Mouse (Mus musculus) bone marrow macrophage, adult 2 months (primary cell): Measurements from ENCODE around the gene Umps. TPM values are rescaled to one million over a fixed set of nuclear protein-coding genes. Genes with fewer than 3 reads are reported as not detected.

ENCODE experiments used
- H3K27ac ChIP-seq: 2 replicates; pipeline ENCODE4 v1.5.1; 2012; ENCODE audit warnings: low read depth, low read length; ENCODE audit not compliant: insufficient read depth
- H3K4me1 ChIP-seq: 2 replicates; pipeline ENCODE4 v1.6.1; 2012; ENCODE audit warnings: low read length; ENCODE audit not compliant: control insufficient read depth, insufficient read depth
- H3K4me3 ChIP-seq: 2 replicates; pipeline ENCODE4 v1.5.1; 2012; ENCODE audit warnings: mild to moderate bottlenecking, low read length, moderate library complexity; ENCODE audit not compliant: insufficient read depth
- CTCF ChIP-seq: IDR thresholded peaks from 2 replicates; pipeline ENCODE4 v1.5.1; 2012; ENCODE audit warnings: low read depth, mild to moderate bottlenecking, low read length, moderate library complexity
- POLR2A ChIP-seq: IDR thresholded peaks from 2 replicates; pipeline ENCODE4 v1.6.1; 2012; ENCODE audit warnings: mild to moderate bottlenecking, low read depth, low read length, borderline replicate concordance
- polyA plus RNA-seq: library from polyadenylated mRNA; stranded (reverse); fragments of >200 nt; gene quantifications from 2 replicates; pipeline ENCODE4 v1.2.4, GENCODE M21; 2012; ENCODE audit not compliant: missing spikeins, insufficient read depth, insufficient read length

Umps gene
- polyA plus RNA-seq, 1 experiment: 11.6 TPM

DNA sequence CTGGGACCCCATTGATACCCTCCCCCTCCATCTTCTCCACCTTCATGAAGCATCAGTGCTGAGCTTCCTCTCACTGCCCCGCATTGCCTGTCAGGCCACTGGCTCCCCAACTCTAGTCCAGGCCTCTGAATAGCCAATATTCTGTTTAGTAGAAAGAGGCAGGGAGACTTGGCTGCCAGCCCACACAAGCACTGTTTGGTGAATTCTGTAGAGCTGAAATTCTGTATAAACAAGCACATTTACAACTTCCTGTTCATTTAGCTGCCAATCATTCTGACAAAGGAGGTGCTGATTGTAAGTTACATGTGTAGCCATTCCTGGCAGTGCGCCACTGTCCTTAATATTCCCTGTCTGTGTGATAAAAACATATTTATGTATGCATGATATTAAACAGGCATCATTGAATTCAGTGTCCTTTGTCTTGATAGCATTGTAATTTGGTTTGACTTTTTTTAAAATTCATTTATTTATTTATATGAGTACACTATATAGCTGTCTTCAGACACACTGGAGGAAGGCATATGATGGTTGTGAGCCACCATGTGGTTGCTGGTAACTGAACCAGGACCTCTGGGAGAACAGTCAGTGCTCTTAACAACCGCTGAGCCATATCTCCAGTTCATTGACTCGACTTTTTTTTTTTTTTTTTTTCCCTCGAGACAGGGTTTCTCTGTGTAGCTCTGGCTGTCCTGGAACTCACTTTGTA lies 32.0 kb downstream of the Umps start:
- Histone ChIP-seq H3K4me3 (no peak overlapping the region), H3K27ac (peak overlapping the region; percentile 90), H3K4me1 (peaks cover 80% of the 10 kb centered on the region)
- TF ChIP-seq CTCF (no peak), POLR2A (no peak)

DNA sequence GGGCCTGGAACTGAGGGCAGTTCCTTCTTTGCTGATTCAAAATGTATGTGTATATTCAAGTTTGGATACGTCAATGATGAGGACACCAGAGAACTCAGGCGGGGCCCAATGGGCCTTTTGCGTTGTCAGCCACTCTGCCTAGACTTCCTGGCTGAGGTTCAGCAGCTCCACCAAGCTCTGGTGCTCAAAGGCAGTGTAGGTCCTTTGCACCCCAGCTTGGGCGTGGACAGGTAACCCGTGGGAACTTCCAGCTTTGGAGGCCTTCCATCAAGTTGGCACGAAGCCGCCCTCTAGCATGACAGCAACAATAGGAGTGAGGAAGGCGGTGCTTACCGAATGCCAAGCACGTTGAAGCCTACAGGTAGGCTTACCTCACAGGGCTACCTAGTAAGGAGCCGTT lies 33.4 kb downstream of the Umps start:
- Histone ChIP-seq H3K27ac (peak overlapping the region; percentile 90), H3K4me1 (peaks cover 80% of the 10 kb centered on the region)
- no peak for TF ChIP-seq CTCF
- no peak for TF ChIP-seq POLR2A

DNA sequence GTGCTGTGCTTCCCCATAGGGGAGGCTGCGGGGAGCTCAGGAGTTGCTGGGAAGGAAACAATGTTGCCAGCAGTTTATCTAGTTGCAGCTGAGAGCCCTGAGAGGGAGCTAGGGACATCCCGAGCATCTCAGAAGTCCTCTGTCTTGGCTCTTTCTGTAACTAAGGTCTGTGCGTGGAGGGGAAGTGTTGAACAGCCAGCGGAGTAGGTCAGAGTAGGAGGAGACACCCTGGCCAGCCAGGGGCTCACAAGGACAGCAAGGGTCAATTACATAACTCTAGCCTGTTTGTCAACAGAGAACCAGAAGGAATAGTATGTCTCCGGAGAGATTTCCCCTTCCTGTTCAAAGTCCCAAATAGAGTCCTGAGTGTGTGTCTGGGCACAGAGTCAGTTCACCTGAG lies 34.7 kb downstream of the Umps start:
- no peak for TF ChIP-seq CTCF
- TF ChIP-seq POLR2A: no peak
- Histone ChIP-seq H3K27ac (no peak overlapping the region), H3K4me1 (peaks cover 76% of the 10 kb centered on the region), H3K4me3 (no peak overlapping the region)

More for the DNA sequence above, 33.4 kb downstream of the Umps start:
- H3K4me3 ChIP-seq: no peak overlapping the region

DNA sequence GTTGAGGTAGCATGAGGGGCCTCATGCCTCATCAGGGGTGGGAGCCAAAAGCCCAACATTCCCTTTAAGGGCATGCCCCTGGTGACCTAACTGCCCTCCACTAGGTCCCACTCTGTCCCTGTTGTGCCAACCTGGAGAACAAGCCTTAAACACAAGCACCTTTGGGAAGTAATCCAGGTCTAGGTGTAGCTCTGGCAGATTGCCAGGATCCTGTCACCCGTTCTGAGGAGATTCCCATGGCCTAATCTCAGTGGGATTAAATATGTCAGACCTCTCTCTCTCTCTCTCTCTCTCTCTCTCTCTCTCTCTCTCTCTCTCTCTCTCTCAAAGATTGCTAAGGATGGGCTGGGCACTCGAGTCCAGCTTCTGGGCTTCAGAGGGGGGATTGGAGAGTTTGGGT lies 35.2 kb downstream of the Umps start:
- peaks cover 73% of the 10 kb centered on the region for H3K4me1 ChIP-seq
- no peak overlapping the region for H3K4me3 ChIP-seq
- H3K27ac ChIP-seq: no peak overlapping the region
- TF ChIP-seq POLR2A (no peak), CTCF (no peak)

DNA sequence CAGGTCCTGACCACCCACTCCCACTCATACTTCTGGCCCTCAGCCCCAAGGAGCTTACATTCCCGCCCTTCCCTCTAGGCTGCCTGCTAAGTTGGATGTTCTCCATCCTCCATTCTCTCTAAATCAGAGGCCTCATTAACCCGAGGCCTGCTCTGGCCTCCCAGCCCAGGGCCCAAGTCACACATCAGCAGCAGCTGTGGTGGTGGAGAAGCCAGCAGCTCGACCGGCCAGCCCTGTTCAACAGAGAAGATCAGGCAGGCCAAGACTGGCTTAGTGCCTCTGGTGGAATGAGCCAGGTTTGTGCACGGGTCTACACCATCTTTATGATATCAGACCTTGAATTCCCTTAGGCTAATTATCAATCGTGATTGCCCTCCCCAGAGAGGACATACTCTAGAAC lies 36.1 kb downstream of the Umps start:
- Histone ChIP-seq H3K4me1 (peaks cover 64% of the 10 kb centered on the region), H3K27ac (no peak overlapping the region), H3K4me3 (no peak overlapping the region)
- TF ChIP-seq POLR2A: no peak
- TF ChIP-seq CTCF: no peak

DNA sequence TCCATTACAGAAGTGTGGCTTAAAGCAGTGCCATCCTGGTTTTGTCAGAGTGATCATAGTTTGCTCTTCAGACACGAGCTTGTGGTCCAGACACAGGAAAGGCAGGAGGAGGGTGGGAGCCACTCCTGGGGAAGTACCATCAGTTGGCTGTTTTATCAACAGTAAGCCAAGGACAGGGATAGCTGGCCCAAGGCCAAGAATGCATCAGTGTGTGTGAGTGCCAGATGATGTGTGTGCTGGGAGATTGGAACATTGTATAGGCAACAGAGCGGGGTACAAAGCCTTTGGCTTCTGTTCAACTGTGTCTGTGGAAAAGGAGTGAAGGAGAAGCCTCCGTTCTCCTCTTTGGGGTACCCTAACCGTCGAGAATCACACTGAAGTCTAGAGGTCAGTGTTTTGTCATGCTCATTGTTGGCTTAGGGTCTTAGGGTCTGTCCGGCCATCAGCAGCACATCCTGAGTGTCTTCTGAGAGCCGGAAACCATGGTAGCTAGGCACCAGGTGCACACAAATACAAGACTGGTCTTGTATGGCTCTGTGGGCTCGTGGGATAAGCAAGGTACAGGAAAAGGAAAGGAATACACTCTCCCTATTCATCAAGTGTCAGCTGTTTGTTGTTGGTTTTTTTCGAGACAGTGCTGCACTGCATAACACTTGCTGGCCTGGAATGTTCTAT lies 37.9 kb downstream of the Umps start:
- TF ChIP-seq POLR2A: no peak
- TF ChIP-seq CTCF: no peak
- no peak overlapping the region for H3K4me3 ChIP-seq
- no peak overlapping the region for H3K27ac ChIP-seq

DNA sequence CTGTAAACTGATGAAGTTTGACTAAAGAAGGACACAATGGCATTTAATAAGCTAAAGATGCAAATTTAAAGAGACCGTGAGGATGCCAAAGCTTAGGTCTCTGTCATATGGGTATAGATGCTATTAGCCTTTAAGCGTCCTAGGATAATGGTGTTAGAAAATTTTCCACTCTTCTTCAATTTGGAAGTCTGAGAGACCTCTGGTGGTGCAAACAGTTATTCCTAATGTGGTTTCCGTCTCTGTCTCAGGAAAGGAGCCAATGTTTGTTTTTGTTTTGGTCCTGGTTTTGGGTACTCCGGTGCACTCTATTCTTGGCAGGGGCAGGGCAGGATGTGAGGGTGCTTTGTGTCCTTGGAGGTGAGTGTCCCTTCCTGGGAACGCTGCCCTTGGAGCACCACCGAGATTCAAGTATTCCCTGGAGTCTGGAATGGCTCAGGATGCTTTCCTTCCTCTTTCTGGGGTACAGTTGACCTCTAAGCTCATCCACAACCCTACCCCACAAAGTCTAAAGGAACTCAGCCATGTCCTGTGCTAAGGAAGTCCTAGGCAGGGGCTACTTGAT lies 39.5 kb downstream of the Umps start:
- Histone ChIP-seq H3K4me1 (peaks cover 49% of the 10 kb centered on the region), H3K4me3 (no peak overlapping the region), H3K27ac (no peak overlapping the region)
- TF ChIP-seq CTCF: no peak

More for the DNA sequence above, 37.9 kb downstream of the Umps start:
- peaks cover 52% of the 10 kb centered on the region for H3K4me1 ChIP-seq

DNA sequence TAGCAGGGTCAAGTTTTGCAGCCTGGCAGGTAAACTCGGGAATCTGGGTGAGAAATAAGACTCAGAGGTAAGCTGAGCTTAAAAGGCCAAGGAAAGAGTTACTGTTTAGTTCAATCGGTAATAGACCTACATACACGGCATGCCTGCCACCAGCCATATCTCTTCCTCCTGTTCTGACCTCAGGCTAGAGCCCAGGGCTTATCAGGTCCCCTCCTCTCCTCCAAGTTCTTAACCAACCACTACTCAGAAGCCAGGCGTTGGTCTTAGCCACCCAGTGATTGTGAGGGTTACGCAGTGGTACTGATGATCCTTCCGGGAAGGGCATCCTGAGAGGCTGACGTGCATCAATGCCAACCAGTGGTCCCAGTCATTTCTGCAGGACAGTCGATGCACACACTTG lies 43.1 kb downstream of the Umps start:
- TF ChIP-seq POLR2A (no peak), CTCF (no peak)
- Histone ChIP-seq H3K27ac (peak overlapping the region; percentile 99), H3K4me1 (peaks cover 55% of the 10 kb centered on the region), H3K4me3 (no peak overlapping the region)

DNA sequence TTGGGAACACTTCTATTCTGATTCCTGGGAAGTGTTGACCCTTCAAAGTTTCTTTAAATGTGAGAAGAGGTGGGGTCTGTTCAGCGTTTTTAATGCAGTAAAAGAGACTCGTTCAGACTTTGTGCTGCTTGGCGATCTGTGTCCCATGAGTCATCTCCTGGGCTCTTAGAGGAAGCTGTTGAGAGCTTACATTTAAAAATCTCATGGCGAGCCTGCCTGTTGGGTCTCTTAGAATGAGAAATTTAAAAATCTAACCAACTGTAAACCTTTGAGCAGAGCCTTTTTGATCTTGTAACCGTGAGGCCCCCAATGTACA lies 43.9 kb downstream of the Umps start:
- TF ChIP-seq POLR2A (no peak), CTCF (no peak)

More for the DNA sequence above, 43.9 kb downstream of the Umps start:
- Histone ChIP-seq H3K27ac (peak overlapping the region; percentile 99), H3K4me1 (peaks cover 53% of the 10 kb centered on the region), H3K4me3 (peak overlapping the region; percentile 30; the same call in 1 of the 2 replicates)
